Mouse (Mus musculus): ENCODE results near the gene Tmem72.

The Tmem72 gene

DNA sequence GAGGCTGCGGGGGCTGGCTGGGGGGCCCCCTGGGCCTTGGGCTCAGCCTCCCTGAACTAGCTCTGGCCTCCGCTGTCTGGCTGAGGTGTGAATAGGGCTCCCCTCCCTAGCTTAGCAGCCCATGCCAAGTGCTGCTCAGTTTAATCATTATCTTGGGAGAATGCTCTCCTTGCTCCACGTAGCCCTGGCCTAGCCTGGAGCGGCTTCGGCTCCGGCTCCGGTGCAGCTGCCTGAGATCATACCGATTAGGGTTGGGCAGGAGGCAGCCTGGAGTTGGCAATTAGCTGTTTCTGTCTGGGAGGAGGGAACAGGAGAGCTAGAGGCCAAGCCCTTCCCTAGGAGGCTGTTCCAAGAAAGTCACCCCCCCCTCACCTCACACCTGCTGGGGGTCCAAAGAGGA is at the start of gene Tmem72:
Gene Tmem72, minus strand, starts transcription at position 248 of the 400 bp plus-strand sequence.
- no peak for DNase-seq

DNA sequence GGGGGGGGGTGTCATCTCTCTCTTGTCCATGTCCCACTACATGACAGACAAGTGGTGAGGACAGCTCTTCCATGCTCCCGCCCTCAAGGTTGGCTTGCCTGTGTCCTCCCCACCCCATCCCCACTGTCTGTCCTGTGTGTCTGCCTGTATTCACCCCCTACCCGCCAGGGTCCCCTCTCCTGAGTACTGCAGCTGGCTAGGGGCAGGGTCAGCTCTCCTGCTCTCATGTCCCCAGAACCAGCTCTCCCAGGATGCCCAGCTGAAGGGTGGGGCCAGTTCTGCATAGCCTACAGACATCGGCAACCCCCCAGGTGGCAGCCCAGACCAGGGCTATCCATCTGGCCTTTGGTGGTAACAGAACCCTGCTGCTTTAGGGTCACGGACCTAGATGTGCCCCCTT is 47.8 kb upstream of the Tmem72 start:
- DNase-seq, result no peak

- DNase-seq, result no peak
These were observed 45.6 kb upstream of the Tmem72 start for GRCm38 (mm10) chr6:116762333-116762732.

DNA sequence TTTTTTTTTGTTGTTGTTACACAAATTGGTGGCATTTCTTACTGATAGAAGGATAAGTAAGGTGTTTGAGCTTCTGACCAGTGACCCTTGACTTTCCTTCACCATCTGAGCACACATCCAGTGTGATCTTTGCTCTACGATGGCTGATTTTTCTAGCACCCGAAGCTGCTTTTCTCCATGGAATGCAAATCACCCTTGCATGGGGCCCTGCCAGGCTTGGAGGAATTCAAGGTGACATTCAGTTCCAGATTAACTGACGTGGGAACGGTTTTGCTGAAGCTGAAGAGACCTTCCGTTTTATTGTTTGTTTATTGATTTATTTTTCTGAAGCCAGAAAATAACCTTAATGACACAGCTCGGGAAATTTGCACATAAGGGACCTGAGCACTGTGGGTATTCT is 43.5 kb upstream of the Tmem72 start:
- no peak for DNase-seq

GRCm38 (mm10) chr6:116756364-116756763 is 39.7 kb upstream of the Tmem72 start:
- no peak for DNase-seq

- no peak for DNase-seq
These were observed 21.3 kb upstream of the Tmem72 start for GRCm38 (mm10) chr6:116738046-116738445.

DNA sequence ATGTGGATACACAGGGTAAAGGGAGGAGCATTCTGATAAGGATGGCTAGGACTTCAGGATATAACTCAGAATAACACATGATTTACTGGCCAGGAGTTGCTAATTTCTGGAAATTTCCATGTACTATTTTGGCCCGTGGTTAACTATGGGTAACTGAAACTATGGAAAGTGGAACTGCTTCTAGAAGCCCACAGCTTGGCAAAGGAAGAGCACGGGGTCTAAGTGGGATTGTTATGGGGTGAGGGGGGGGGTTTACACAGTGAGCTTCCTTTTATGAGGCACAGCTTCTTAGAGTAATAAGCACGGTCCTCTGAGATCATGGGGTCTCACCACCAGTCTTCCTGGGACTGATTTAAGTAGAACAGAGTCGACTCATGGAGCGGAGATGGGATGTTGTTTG is 18.6 kb upstream of the Tmem72 start:
- no peak for DNase-seq

DNA sequence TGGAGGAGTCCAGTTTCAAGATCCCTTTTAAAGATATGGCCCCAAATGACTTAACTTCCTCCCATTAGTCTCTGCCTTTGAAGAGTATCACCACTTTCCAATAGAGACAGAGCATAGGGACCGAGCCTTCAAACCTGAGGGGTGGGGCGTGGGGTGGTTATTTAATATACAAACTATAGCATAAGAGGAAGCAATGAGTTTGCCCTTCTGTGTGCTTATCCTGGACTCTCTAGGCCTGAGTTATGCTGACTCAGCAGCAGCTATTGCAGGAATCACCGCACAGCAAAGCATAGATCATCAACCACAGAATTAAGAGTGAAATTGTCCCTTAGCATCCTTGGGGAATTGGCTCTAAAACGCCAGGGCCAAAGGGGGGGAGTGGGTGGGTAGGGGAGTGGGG is 16.9 kb upstream of the Tmem72 start:
- no peak for DNase-seq

DNA sequence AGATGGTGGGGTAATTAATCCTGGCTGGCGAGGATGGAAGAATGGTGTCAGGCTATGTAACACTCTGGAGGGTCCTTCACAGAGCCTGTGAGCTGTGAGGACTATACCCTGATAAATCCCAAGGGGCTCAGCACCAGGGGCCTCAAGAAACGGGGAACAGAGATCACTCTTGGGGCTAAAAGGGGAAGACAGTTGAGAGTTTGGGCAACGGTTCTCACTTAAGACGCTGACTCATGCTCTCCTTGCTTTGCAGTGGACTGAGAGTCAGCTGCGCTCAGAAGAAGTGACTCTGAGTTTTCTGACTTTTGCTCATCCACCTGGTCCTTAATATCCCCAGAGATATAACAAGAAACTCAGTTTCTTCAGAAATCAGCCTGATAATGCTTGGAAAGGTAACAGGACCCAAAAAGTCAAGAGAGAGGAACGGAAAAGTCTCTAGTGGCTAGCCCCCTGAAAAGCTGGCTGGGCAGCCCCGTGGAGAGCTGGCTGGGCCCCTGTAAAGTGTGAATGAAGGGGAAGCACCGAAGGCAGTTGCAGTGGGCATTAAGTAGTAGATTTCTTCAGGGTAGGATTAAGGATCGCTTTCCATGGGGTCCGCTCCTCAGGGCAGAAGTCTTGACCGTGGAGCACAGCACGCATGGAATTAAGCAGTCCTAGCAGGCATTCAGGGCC is 7.9 kb upstream of the Tmem72 start:
- no peak for DNase-seq

DNA sequence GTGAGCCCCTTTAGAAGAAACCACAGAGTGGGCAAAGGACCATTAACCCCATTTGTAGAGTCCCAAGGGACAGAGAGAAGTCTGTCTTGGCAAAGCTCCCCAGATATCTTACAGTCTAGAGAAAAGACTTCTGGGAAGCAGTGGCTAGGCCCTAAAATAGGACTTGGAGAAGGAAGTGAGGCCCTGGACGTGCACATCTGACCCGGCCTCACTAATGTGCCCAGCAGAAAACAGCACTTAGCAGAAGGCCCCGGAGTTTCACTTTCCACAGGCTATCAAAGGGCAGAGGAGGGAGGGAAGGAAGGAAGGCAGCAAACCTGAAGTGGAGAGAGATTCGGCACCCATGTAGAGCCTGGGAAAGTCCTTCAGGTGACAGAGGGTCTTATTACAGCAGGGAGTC is 2.2 kb upstream of the Tmem72 start:
- DNase-seq, result no peak

DNA sequence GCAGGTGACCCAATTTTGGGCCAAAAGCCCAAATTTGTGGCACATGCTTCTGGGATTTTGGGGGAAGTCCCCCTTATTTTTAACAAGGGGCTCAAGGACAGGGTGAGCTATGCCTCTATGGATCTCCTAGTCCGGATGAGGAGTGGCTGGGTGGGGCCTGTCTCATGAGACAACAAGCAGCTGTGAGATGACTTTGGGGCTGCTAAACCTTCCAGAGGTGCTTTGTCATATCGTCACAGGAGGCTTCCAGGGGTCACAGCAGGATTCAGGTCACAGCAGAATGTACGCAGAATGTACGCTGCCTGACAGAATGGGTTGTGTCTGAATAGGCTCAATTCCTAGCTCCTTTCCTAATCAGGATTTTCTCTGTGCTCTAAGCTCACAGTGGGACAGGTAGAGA is 1.6 kb upstream of the Tmem72 start:
- DNase-seq, result no peak

DNA sequence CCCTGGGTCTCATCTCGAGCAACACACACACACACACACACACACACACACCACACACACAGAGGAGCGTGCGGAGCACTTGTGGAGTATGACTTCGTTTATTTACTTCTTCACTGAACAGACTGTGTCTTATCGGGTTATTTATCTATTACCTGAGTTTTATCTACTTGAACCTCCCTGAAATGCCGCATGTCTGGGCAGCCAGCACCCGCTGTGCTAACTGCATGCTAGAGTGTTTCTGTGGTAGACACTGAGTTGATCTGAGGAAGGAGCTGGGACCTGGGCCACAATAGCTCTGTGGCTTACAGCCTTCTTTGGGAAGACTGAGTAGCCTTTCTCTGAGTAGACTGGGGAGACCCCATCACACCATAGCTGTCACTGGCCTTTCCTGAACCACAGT is 1.1 kb upstream of the Tmem72 start:
- no peak for DNase-seq

DNA sequence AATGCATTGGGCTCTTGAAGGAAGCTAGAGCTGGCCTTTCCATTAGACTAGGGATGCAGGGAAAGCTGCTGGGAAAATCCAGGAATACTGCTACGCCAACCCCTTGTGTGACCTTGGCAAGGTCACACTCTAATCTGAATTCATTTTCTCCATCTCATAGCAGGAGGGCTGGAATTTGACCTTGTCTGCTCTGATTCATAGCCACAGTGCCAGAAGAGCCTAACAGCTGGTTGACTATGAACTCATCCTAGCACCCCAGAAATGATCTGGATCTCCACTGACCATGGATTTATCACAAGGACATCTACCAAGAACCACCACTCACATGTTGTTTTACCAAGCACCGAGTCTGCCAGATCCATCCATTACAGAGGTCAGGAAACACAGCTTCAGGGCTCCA is 1.5 kb downstream of the Tmem72 start:
- no peak for DNase-seq

- no peak for DNase-seq
These were observed 2.1 kb downstream of the Tmem72 start for GRCm38 (mm10) chr6:116714576-116714975.

- DNase-seq, result no peak
These were observed 2.7 kb downstream of the Tmem72 start for GRCm38 (mm10) chr6:116713966-116714365.

GRCm38 (mm10) chr6:116712503-116712902 is 4.2 kb downstream of the Tmem72 start:
- no peak for DNase-seq

DNA sequence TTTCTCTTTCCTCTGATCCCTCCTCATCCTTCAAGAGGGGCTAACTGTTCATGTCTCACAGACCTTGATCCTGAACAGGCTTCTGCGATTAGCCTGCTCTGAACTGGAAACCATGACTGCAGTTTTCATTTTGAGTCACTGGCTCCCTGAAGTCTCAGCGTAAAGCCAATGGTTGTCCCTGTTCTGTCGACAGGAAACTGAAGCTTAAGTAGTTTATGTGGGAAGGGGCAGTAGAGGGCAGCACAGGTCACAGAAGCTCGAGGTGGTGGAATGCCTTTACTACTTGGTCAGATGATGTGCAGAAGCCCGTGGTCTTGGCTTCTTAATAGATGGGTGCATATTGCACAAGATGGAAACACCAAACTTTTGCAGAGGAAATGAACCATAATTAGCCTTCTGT is 4.7 kb downstream of the Tmem72 start:
- DNase-seq, result no peak

- DNase-seq, result no peak
These were observed 12.4 kb downstream of the Tmem72 start for GRCm38 (mm10) chr6:116704320-116704719.

DNA sequence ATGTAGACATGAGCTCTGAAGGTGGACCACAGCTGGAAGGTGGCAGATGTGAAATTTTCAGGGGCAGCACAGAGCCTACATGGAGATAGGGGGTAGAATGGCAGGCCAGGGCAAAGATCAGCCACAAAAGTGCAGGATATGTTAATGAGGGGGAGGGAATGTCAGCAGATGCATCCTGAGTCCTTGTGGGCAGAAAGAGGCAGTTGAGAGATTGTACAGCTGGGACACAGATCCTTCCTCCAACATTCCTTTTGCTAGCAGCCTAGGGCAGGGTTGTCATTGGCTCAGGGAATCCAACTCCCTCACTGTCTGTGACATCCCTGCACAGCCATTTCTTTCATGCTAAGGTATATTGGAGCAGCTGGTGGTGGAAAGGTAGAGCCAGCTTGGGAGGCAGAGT is 15.9 kb downstream of the Tmem72 start:
- DNase-seq, result no peak

DNA sequence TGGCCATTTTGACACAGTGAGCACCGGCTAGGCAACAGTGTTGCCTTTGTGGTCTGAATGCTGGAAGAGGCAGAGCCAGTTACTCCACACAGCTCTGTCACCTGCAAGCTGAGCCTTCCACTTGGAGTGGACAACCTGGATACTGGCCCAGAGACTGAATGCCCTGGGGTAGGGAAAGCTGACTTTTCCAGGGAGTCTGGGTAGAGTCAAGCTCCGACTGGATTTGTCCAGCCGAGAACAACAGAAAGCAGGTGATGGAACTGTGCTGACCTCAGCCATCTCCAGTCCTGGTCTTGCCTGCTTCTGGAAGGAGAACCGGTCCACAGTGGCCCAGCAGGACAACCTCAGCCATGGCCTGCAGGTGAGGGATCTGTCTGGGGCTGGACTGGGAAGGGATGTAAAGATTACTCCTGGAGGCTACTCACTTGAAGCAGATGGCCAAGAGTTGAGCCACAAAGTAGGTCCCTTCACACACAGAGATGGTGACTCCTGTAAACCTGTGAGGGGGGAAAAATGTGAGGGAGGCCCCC is 18.8 kb downstream of the Tmem72 start:
- no peak for DNase-seq

GRCm38 (mm10) chr6:116697413-116697812 is 19.3 kb downstream of the Tmem72 start:
- DNase-seq, result no peak

GRCm38 (mm10) chr6:116694346-116694745 is 22.4 kb downstream of the Tmem72 start:
- DNase-seq, result no peak

DNA sequence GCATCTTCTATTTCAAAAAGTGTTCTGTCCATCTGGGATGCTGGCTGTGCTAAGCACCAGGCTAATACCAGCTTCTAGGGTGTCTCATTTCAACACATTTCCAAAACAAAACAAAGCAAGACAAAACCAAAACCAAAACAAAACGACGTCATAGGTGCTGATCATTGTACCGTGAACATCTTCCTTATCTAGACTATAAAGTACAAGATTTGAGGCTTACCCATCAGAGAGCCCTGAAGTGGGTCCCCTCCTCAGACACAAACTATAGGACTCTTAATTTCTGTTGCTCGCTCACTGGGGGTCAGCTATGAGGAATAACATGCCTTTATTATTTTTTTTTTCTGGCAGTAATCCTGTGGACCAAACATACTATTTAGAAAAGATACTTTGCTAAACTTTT is 23.1 kb downstream of the Tmem72 start:
- no peak for DNase-seq

- DNase-seq, result peak; percentile 81
These were observed 34.4 kb downstream of the Tmem72 start for GRCm38 (mm10) chr6:116682317-116682716.

GRCm38 (mm10) chr6:116679563-116680288 is 37.0 kb downstream of the Tmem72 start:
- no peak for DNase-seq

All from lung, postnatal 10 days (tissue).